Mouse (Mus musculus) adipocyte (in vitro differentiated cells): ENCODE results near the gene Ccin.

ENCODE experiments used
- DNase-seq: peaks from one replicate; pipeline ENCODE4 v3.0.0-alpha.2; 2016; ENCODE audit warnings: low spot score

Gene Ccin

DNA sequence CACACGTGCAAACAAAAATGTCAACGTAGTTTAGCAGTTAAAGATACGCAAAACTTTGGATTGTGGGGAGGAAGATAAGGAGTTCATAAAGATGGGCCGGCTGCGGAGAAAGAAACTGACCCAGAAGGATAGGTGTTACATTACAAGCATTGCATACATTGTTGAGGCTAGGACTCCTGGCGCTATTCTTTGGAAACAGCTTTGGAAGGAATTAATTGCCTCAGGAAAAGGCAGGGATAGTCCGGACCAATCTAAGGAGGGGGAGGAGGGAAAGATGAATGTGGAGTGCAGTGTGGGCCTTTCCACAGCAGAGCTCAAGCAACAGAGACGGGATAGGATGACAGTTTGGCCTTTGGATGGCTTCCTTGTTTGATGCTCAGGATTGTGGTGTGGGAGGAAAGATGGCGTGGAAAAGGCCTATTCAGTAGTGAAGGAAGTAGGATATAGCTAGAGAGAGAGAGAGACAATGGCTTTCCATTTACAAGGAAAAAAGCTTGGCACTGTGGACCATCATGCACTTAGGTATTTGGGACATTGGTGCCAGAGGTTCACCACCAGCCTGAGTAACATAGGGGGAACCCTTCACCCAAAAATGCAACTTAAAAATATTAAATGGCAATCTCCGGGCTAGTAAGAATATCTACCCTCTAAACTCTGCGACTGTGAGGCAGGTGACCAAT is 30.2 kb downstream of the Ccin start:
- DNase-seq, result peak; percentile 30

DNA sequence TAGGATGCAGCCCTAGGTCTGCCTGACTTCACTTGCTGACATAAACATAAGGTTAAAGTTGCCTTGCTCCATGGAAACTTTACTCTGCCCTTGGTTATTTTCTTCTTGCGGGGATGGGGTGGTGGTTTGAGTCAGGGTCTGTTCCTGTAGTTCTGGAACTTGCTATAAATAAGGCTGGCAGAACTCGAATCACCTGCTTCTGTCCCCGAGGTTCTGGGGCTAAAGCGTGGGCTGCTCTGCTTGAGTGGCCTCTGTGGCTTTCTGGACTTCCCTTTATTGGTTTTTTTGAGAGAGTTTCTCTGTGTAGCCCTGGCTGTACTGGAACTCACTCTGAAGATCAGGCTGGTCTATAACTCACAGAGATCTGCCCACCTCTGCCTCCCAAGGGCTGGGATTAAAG is 32.8 kb downstream of the Ccin start:
- DNase-seq, result no peak

DNA sequence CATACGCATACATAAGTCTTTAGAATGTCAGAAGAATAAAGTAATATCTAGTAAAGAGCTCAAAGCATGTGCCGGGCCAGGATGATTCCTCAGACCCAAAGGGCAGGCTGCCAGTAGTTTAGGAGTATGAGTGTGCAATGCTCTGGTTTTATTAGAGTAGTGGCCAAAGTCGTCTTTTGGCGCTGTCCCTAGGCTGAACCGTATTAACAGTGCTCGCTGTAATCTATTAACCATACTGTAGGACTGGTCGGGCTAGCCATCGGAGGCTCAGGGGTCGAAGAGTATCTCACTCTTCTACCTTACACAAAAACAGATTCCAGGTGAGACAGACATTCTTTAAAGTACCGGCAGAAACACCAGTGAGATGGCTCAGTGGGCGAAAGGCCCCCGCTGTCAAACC is 33.5 kb downstream of the Ccin start:
- DNase-seq, result no peak

DNA sequence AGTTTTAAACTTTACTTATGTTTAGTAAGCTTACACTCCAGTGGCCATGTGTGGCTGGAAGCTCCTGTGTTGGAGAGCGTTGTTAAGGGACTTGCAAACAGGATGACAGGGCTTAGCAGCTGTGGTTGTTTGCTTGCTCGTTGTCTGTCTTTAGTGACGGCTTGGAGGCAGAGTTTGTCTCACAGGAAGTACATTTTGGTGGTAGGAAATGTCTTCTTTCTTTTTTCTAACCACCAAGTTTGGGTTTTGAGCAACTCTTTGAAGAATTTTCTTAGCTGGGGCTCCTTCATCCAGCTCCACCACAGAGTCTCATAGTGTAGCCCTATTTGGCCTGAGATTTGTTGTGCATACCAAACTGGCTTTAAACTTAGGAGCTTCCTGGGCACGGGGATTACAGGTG is 39.0 kb downstream of the Ccin start:
- DNase-seq, result no peak

DNA sequence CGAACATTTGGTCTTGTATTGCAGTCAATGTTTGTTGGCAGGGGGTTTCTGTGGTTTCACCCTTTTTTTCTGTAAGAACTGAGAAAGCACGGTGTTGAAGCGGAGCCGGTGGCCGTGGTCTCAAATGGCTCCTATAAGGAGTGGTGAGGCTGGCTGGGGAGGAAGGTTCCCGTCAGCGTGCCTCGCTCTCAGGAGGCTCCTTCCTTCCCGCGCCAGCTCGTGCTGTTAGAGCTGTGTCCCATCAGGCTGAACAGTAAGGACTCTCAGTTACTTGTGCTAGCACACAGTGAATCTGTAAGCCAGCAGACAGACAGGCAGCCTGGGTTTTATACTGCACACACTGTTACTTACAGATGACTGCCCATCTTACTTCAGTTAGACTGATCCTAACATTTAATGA is 39.5 kb downstream of the Ccin start:
- no peak for DNase-seq

DNA sequence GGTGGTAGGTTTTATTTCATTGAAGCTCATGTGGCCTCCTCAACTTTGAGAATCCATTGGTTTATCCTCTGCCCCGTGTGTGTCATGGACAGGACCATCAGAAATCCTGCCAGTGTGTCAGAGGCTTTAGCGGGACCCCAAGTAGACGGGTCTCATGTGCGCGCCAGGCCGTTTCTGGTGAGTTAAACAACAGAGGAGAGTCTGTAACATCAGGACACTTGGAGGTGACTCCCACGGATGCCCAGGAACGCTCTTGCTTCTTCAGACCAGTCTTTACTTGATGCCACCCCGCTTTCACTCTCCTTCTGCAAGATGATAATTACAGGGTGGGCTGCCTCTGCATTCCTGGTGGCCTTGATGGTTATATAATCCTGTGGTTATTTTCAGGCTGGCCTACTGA is 40.4 kb downstream of the Ccin start:
- DNase-seq, result no peak

DNA sequence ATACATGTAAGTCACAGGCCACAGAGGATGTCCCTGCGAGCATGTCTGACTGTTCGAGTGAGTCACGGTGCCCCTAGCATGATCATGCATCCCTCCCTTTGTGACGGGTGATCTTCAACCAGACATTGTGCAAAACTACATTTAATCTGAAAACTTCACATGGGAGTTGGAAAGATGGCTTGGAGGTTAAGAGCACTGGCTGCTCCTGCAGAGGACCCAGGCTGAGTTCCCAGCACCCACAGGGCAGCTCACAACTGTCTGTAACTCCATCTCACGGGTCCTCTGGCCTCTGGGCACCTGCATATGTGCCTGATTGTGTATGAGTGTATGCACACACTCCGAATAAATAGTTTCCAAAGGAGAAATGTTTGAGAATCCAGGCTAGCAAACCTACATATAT is 41.0 kb downstream of the Ccin start:
- no peak for DNase-seq

DNA sequence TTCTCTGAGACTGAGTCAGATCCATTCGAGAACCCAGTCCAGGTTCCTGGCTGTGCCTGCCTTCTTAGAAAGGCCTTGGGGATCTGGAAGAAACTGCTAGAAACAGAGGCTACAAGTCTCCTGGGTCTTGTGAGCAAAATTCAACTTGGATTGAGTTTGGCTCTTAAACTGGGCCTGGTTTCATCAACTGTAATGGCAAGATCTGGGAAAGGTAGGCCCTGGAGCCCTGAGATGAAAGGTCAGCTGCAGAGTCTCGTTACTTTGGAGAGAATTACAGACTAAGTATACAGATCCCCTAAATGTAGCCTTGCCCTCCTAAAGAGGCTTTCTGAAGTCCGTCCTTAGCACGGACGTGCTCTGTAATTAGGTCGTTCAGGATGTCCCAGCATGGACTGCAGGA is 42.3 kb downstream of the Ccin start:
- no peak for DNase-seq

DNA sequence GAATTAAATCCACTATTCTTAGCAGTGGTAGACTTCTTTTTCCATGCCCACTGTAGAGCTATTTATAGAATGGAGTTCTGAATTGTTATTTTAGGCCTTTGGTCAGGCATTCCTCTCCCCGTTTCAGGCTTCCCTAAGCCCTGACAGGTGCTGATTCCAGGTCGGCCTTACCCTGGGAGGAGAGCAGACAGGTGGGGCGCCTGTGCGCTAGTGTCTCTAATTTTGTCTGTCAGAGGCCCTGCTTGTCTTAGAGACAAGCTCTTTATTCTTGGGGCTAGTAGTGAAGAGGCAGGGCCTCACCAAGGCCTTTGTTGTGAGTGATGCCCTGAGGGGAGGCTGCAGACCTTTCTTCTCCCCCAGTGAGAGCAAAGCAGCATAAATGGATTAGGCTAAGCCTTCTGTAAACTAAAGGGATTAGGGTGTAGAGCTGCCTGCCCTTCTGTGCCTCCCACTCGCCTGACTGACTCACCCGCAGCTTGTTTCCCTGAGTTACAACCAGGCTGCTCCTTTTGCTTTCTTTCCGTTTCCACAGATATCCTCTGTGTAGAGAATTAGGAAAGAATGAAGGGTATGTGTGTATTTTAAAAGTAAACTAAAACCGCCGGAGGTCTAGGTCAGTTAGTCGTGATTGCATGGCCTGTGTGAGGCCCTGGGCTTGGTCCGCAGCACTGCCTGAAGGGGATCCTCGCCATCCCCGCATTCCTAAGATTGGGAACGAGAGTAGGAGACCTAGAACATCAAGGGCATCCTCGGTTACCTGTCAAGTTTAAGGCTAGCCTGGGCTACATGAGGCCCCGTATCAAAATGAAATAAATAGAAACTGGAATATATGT is 45.2 kb downstream of the Ccin start:
- no peak for DNase-seq

DNA sequence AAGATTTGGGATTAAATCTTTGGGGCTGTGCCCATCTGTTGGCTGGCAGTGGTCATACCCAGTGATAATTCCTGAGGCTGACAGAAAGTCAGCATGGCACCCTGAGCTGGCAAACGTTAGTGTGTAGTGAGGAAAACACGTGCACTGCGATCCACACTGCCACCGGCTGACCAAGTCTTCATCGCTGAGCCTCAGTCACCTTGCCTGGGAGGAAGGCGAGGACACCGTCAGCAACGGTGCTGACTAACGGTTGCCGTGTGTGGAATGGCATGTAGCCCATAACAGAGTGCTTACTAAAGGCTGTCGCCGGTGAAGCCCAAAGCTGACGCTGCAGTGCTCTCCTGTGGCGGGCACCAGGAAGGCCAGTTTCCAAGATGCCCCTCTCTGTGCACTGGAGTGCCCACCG is 46.4 kb downstream of the Ccin start:
- no peak for DNase-seq

DNA sequence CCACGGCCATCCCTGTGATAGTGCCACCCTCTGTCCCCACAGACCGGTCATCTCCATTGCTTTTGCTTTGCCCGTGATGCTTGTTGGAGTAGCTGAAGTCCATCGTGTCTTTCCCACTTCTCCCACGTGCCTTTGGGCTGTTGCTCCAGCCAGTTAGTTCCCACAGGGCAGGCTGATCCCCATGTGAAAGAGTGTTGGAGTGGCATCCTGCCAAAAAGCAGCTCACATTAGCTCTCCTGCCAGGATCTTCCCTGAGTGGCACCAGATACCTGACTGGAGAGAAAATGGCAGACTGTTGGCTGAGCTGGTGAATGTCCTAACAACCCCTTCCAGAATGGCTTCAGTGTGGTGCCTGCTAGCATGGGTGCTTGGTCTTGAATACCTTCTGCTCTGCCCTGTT is 48.2 kb downstream of the Ccin start:
- peak; percentile 59 for DNase-seq
